ENCODE assay signal across 16 mouse cellular contexts in the genomic region with DNA sequence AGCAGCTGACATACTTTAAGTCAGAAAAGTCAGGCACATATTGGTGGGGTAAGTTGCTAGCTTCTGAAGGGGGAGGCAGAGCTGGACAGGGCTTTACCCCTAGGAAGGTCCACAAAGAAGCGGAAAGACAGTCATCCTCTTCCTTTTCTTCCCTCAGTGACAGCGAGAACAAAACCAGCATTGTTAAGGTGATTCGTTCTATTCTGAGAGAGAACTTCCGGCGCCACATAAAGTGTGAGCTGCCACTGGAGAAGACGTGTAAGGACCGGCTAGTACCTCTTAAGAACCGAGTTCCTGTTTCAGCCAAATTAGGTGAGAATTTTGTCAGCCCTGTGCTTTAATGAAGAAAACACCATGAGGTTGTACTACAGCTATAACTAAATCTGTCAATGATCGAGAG. TPM values are rescaled to one million over a fixed set of nuclear protein-coding genes. Genes with fewer than 3 reads are reported as not detected.
"Had no signal": no experiment of that assay in that cellular context is flagged by ENCODE, and none has a peak within 500 bp of the region (broad histone marks: within the 10 kb centered on the region; RNA-seq: fewer than 3 reads in every experiment).

No protein-coding gene starts in this region.

- H3K4me2 ChIP-seq: liver, embryonic 11.5 days; liver, embryonic 15.5 days; neural tube, embryonic 12.5 days; stomach, embryonic 15.5 days had no signal

- H3K9ac ChIP-seq: liver, embryonic 15.5 days; neural tube, embryonic 12.5 days; stomach, embryonic 15.5 days had no signal

- H3K9me3 ChIP-seq: liver, embryonic 15.5 days; midbrain, embryonic 10.5 days; neural tube, embryonic 12.5 days; stomach, embryonic 15.5 days had no signal

- ATAC-seq: lung, postnatal 0 days had no signal

- H3K4me3 ChIP-seq: layer of hippocampus, adult 2 months; liver, embryonic 15.5 days; midbrain, embryonic 10.5 days; neural tube, embryonic 12.5 days; stomach, embryonic 15.5 days had no signal

- H3K27me3 ChIP-seq: liver, embryonic 15.5 days; neural tube, embryonic 12.5 days; stomach, embryonic 15.5 days had no signal

- H3K27ac ChIP-seq: kidney, postnatal 0 days; layer of hippocampus, adult 2 months; liver, embryonic 15.5 days; midbrain, embryonic 10.5 days; neural tube, embryonic 12.5 days; stomach, embryonic 15.5 days had no signal

- H3K4me1 ChIP-seq: neural tube, embryonic 12.5 days; stomach, embryonic 15.5 days had no signal

- H3K36me3 ChIP-seq: liver, embryonic 15.5 days; stomach, embryonic 15.5 days had no signal

- DNase-seq: kidney, adult 9 months; kidney, postnatal 4 days; lung, adult 2 months; lung, postnatal 36 days; midbrain, embryonic 14.5 days; thymus, postnatal 36 days had no signal

RNA-seq across cellular contexts. Expression of a gene that starts 15.9 kb away (rescaled TPM):
- polyA plus RNA-seq: liver, embryonic 11.5 days; liver, embryonic 15.5 days; lung, postnatal 0 days; midbrain, embryonic 10.5 days; midbrain, embryonic 14.5 days; neural tube, embryonic 12.5 days; testis, adult 2 months; thymus, postnatal 0 days had no signal
